7 mouse cellular contexts compared by ENCODE assay signal in genomic region chr5:140292152-140292551, GRCm38 (mm10). TPM values are rescaled to one million over a fixed set of nuclear protein-coding genes. Genes with fewer than 3 reads are reported as not detected.
DNase-seq lines count a peak whose midpoint lies in the region; ATAC-seq and TF ChIP-seq lines count a peak whose summit lies in the region.

No protein-coding gene starts in this region.

- peak; percentile 71 for TF ChIP-seq CTCF in ES-Bruce4 (IDR thresholded peaks at IDR 0.05; ENCODE audit: low read depth, low read length)

- ATAC-seq in megakaryocyte progenitor cell, adult 5-6 weeks (replicated peaks; ENCODE audit: poor library complexity) = peak; percentile 78; the same call in 1 of the 2 replicates

- no peak overlapping the region for H3K27ac ChIP-seq in ES-Bruce4 (ENCODE audit: insufficient read depth, low read length)

- H3K9ac ChIP-seq in ES-Bruce4 (ENCODE audit: low read depth, poor library complexity, severe bottlenecking) = no peak overlapping the region

- no peak for TF ChIP-seq EP300 in ES-Bruce4 (IDR thresholded peaks at IDR 0.05; ENCODE audit: insufficient read depth, low read depth, low read length)

- no peaks in the 10 kb centered on the region for H3K27me3 ChIP-seq in ES-Bruce4 (ENCODE audit: control insufficient read depth, insufficient read depth, low read length, poor library complexity, severe bottlenecking)

- peaks cover 5% of the 10 kb centered on the region for H3K36me3 ChIP-seq in ES-Bruce4 (ENCODE audit: control insufficient read depth, insufficient read depth, low read length, poor library complexity, severe bottlenecking)

- DNase-seq in adipocyte (ENCODE audit: low spot score) = peak; percentile 79
- peak; percentile 68 for DNase-seq in embryo, embryonic 11 days
- DNase-seq in heart, postnatal 14 days = peak; percentile 56 to 67
- DNase-seq in layer of hippocampus, adult 8-10 months (ENCODE audit: low spot score in 2 of 2) = peak; percentile 34 to 70
- peak; percentile 41 for DNase-seq in right cerebral cortex, postnatal 25 days

- intact Hi-C loops in heart, postnatal 14 days (cut with DNase I) = loop anchor here (2.0 to 5.0 kb wide), 2 partner anchors 95 to 385 kb away; partner anchors contain the start of gene Elfn1

- no peaks in the 10 kb centered on the region for H3K4me1 ChIP-seq in ES-Bruce4 (ENCODE audit: control insufficient read depth, insufficient read depth, low read length)

- H3K4me3 ChIP-seq in ES-Bruce4 (ENCODE audit: low read depth, low read length) = no peak overlapping the region

- TF ChIP-seq POLR2A in ES-Bruce4 (IDR thresholded peaks at IDR 0.05; ENCODE audit: insufficient read depth, low read length) = no peak

- H3K9me3 ChIP-seq in ES-Bruce4 (replicated peaks; ENCODE audit: control insufficient read depth, insufficient read depth, low read length, poor library complexity, severe bottlenecking) = no peaks in the 10 kb centered on the region

RNA-seq across cellular contexts. Expression of gene Mad1l1, which starts 29.2 kb away (rescaled TPM):
- polyA plus RNA-seq in ES-Bruce4 (2011; ENCODE audit: insufficient read depth, insufficient read length, low read depth, missing spikeins) = 25.4 and 26.4 TPM in 2 replicates
- 10 to 100 TPM; 14.7 to 14.8 TPM for total RNA-seq in heart, postnatal 14 days (2021)
- total RNA-seq in layer of hippocampus, adult 8-10 months (2022) = 10 to 100 TPM; 15.3 to 19.9 (median 17.2) TPM
- 11.2 and 11.8 TPM in 2 replicates for total RNA-seq in megakaryocyte progenitor cell, adult 5-6 weeks (2015)
- 63.1 and 65.3 TPM in 2 replicates for total RNA-seq in megakaryocyte progenitor cell, adult 5-6 weeks (2017)

RNA-seq across cellular contexts. Expression of gene Nudt1, which starts 29.3 kb away (rescaled TPM):
- polyA plus RNA-seq in ES-Bruce4 (2011; ENCODE audit: insufficient read depth, insufficient read length, low read depth, missing spikeins) = 39.4 and 40.9 TPM in 2 replicates
- total RNA-seq in heart, postnatal 14 days (2021) = 10 to 100 TPM in 1 of 2 experiments, 1 to 10 TPM in 1; 10.0 to 12.2 TPM
- 1 to 10 TPM; 5.0 to 6.3 (median 5.2) TPM for total RNA-seq in layer of hippocampus, adult 8-10 months (2022)
- 31.3 and 44.1 TPM in 2 replicates for total RNA-seq in megakaryocyte progenitor cell, adult 5-6 weeks (2015)
- total RNA-seq in megakaryocyte progenitor cell, adult 5-6 weeks (2017) = 49.1 and 58.7 TPM in 2 replicates

RNA-seq across cellular contexts. Expression of gene Mrm2, which starts 39.5 kb away (rescaled TPM):
- 5.6 and 8.8 TPM in 2 replicates for polyA plus RNA-seq in ES-Bruce4 (2011; ENCODE audit: insufficient read depth, insufficient read length, low read depth, missing spikeins)
- 10 to 100 TPM in 1 of 2 experiments, 1 to 10 TPM in 1; 9.5 to 10.9 TPM for total RNA-seq in heart, postnatal 14 days (2021)
- 1 to 10 TPM; 7.8 to 9.7 (median 9.1) TPM for total RNA-seq in layer of hippocampus, adult 8-10 months (2022)
- total RNA-seq in megakaryocyte progenitor cell, adult 5-6 weeks (2015) = 4.0 and 5.8 TPM in 2 replicates
- 6.7 and 9.6 TPM in 2 replicates for total RNA-seq in megakaryocyte progenitor cell, adult 5-6 weeks (2017)
